Mouse (Mus musculus) frontal cortex, postnatal 25 days (tissue): ENCODE measurements around the gene Cdc123.
"Not testable (repeated sequence)": the region's sequence is repeated elsewhere in the genome, so short reads cannot be mapped to it uniquely, and the experiment has no call there.

ENCODE experiments used
- DNase-seq, 2 experiments: peaks; one replicate each; pipeline ENCODE4 v3.0.0; 2022; ENCODE audit warnings: low spot score in 2 of 2

The Cdc123 gene

DNA sequence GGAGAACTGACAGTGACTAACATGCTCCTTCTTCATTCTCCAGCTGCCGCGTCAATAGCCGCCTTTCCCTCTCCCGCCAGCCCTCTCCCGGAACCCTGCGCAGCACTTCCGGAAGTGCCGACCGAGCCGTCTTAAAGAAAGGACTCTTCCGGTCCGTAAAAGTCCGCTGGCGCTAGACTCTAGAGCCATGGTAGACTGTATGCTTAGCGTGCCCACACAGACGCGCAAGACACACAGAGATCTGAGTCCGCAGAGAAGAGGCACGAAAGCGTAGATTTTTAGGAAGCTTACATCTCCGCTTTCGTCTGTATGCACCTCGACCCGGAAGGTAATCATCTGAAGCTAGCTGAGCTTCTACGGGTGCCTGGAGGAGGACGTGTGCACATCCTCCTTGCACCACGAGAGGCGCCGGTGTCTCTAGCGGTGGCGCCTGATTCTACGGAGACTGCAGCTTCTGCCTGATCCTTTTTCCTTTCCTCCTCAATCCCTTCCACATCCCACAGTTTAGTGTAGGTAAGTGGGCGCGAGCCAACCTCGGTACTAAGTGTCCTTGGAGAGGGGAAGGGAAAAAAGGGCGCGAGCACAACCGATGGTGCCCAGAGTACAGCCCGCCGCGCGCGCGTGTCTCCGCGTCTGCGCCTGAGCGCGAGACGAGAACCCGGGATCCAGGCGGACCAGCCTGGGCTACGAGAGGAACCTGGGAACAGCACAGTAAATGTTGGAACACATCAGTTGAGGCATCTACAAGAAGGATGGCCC lies at the start of gene Cdc123, which contains the start of gene Nudt5:
TSS of gene Cdc123 (minus strand) at position 292 of the 759 bp plus-strand sequence.
TSS of gene Nudt5 (plus strand) at position 147 of the 759 bp plus-strand sequence.
- DNase-seq: peak; percentile 74 to 89

DNA sequence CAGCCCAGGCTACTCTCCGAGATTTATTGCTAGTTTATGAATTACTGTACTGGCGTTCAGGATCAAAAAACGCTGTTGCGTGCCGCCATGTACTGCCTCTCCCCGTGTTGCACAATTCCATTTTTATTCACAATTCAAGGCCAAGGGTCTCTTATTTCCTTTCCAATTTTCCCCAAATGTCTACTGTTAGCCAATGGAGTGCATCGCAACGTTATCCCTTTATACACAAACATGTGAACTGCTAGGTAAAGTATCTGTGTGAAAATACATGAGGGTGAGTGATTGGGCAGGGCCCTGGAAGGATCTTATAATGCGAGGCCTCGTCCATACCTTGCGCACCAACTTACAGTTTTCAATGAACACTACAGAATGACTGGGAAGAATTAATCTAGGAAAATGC lies 49.3 kb upstream of the Cdc123 start:
- no peak for DNase-seq

DNA sequence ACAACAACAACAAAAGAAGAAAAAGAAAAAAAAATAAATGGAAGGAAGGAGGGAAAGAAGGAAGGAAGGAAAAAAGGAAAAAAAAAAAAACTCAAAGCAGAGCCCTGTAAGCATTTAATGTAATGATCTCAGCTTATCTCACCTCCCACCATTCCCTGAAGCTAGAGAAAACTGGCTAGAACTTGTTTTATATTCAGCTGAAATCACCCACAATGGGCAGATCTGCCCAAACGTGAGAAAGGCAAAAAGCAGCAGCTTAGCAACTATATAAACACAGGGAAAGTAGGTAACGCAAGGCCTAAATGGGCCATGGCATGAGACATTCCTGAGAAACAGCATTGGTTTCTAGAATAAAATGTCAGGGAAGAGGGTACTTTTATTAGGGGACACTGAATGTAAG lies 44.4 kb upstream of the Cdc123 start:
- DNase-seq: no peak

DNA sequence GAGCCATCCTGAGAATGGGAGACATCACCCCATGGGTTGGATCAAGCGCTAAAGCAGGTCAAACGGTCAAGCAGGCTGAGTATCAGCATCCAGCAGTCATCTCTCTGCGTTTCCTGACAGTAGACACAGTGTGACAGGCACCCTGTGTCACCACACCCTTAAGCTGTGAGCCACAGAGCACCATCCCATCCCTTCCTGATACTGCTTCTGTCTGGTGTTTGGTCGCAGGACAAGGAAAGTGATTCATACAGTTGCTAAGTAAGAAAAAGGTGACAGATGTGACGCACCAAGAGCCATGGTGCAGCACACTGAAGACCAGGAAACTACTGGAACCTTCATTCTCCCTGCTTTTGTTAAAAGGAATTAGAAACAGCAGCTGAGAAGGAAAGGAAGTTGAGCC lies 43.9 kb upstream of the Cdc123 start:
- no peak for DNase-seq

DNA sequence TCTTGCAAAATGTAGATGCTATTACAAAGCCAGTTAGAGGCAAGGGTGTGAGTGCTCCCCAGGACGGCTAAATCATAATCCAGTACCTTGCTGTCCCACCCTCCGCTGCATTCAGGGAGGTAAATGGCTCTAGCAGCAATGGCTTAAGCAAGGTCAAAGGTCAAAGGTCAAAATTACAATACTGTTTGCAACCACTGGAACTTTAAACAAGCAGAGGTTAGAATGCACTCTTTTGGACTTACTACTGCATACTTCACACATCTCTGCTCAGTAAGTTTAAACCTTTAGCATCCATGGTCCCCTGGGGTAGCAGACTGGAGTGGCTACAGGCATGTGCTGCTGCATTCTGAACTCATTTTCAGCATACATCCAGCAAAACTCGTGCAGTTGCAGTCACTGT lies 32.5 kb upstream of the Cdc123 start:
- DNase-seq: no peak

DNA sequence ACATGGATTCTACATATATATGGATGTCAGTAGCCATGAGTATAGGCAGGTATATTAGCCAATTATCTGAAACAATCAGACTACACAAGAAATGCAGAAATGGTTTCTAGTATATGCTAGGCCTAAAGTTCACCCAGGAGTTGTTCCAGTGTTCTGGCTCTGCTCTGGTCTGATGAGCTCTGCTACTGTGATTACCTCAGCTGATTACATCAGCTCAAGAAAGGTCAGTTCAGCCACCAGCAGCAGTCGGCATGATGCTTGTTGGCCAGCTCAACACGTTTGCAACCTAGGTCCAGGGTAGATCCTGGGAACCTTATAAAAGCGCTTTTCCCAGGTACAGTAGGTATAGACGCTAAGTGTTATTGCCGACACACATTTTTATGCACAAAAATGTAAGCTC lies 24.8 kb upstream of the Cdc123 start:
- no peak for DNase-seq

DNA sequence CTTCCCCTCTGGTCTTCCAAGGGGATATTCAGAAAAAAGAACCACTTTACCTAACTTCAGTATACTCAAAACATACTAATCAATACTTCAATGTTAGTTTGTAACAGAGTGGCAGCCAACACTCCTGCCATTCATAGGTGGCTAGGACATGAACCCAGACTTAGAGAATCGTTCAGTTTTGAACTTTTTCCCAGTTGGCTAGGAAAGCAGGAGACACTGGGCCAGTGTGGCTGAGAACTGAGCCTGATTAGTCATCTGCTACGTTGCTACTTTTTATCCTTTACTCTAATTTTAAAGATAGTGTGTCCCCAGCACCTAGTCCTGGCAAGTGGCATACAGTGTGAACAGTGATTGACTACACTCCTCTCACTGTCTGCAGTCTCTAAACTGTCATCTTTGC lies 22.7 kb upstream of the Cdc123 start:
- DNase-seq: no peak

DNA sequence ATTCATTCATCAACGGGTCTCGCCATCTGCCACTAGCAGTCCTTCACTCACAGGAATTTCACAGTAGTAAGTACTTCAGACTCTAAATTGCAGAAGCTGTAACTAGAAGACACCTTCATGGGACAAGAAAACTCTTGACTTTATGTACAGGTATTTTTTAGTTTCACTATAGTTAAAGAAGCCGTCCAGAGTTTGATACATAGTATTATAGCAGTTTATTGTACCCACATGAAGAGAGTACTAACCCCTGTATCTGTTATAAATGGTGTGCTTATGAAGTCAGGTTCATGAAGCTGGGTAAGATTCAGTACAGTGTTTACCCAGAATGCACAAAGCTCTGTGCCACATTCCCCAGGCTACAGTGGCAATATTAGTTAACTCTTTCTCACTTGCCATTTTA lies 17.9 kb upstream of the Cdc123 start, which contains the start of gene Gm13199:
TSS of gene Gm13199 (minus strand) at position 101 of the 400 bp plus-strand sequence.
- DNase-seq: no peak

DNA sequence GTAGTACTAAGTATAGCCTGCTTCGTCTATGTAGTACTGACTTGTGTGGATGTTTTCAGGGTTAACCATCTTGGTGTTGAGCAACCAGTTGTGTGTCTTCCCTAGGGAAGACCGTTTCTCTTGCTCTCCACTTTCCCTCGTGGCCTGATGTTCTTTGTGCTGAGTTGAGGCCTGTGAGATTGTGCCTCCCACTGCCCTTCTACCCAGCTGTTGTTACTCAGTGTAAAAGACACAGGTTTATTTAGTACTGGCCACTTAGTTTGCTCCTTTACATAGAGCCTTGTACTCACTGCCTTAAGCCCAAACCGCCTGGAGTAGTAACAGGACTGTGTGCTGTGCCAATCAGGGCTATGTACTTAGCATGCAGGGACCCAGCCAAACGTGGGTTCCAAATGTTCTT lies 6.9 kb upstream of the Cdc123 start:
- no peak for DNase-seq

DNA sequence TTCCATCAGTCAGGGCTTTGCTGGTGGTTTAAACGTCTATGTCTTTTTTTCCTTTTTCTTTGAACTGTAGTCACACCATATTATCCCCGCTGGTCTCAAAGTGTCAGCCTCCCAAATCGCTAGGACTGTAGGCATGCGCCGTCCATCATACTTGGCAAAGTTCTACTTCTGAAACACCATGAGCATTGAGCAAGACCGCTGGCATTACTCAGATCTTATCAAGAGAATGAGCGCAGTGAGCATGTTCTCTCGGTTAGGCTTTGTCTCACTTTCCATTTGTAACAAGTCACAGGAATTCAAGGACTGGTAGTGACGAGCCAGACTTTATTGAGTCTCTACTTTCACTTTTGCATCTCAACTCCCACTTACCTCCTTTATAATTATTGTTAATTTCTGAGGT lies 6.2 kb upstream of the Cdc123 start:
- DNase-seq: no peak

DNA sequence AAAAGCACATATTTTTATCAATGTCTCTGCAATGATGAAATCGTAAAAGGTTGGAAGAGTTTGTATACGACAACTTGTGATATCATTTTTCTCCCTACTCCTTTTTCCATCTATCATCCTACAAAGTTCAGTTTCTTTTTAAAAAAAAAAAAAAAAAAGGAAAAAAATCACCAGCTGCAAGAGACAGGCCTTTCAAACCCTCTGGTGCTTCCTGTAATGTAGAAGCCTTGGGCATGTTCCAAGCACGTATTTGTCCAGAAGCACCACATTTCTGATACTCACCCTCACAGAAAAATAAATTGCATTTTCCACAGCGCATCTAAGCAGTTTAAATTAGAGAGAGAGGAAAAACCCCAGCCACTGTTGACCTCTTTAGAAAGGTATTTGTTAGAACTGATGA lies 862 bp upstream of the Cdc123 start:
- DNase-seq: no peak

DNA sequence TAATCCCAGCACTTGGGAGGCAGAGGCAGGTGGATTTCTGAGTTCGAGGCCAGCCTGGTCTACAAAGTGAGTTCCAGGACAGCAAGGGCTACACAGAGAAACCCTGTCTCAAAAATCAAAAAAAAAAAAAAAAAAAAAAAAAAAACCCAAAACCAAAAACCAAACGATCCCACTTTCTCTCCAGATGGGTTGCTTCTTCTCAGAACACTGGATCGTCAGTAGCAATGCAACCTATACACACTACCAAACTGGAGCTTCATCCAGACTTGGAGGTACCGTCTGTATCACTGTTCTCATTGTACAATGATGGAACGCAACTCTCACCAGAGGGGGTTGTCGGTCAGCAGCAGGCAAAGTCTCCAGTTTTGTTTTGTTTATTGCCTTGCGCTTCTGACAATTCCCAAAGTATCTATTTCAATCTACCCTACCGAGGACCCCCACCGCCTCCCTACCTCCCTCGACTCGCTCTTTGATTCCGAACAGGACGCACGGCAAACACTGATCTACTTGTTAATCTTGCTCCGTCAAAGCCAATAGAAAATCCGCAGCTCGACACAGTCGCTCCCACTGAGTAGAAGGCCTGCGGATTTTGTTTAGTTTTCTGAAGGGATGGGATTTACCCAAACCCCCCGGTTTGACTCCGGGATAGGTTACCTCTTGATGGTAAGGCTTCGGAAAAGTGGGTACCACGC lies 637 bp downstream of the Cdc123 start:
- no peak for DNase-seq

DNA sequence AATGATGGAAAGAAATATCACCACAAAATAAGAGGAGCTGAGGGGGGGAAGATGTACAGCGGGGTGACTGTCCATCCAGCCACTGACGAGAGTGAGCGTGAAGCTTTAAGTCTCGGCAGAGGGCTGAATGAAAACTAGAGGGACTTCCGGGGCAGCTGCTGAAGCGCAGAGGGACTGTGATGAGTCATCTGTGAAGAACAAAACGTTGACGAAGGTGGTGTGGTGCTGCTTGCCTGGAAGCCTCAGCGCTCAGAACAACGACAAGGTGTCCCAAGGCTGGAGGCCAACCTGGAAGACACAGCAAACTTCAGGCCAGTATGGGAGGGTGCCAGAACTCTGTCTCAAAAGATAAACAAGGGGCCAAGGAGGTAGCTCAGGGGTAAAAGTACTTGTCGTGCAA lies 4.1 kb downstream of the Cdc123 start:
- no peak for DNase-seq

DNA sequence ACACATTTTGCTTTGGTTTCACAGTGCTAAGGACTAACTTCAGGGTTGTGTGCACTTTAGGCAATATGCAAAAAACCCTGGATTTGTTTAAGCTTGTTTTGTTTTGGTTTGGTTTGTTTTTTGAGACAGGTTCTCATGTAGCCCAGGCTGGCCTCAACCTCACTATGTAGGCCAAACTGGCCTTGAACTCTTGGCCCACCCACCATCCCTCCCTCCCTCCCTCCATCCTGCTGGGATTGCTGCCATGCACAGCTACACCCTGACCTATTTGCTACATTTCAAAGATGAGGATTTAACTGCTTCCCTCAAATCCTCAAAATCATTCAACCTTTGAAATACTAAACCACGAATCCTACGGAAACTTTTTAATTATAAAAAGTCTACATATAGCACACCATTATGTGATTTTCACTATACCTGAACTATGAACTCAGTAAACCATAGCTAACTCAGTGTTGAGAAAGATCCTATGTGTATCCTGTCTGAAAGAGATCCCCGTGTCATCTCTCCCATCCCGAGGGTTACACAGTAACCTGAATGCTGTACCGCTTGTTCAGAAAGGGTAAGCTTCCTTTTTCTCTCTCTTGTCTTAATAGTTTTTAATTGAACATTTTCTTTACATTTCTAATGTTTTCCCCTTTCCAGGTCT lies 19.6 kb downstream of the Cdc123 start:
- DNase-seq: no peak

DNA sequence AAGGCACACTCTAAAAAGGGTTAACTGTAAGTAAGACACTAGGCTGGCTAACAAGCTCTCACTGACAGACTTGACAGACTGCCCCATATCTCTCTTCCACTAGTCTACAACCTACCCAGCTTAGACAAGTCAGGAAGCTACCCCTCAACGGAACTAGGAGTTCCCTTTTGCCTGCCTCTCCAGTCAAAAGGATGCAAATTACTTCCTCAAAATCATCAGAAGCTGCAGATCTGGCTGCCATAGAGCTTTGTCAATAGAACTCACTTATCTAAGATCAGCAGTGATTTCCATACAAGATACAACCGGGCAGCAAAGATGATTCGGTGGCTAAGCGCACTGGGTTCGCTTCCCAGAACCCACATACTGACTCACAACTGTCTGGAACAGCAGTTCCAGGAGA lies 20.3 kb downstream of the Cdc123 start:
- DNase-seq: no peak

DNA sequence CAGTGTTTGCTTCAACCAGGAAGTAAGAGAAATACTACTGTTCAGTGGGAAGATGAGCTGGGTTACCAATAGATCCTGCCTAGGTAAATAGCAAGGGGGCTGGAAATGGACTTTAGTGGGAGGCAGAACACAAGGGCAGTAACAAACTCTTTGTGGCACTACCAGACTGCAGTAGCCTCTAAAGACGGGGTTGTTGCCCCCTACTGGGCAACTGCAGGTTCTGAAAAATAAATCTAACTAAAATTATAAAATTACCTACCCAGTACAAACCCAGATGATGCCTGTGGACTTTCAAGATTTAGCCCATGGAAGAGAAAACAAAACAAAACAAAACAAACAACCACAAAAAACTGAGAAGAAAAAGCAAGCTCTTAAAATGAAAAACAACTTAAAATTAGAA lies 20.8 kb downstream of the Cdc123 start:
- DNase-seq: no peak

DNA sequence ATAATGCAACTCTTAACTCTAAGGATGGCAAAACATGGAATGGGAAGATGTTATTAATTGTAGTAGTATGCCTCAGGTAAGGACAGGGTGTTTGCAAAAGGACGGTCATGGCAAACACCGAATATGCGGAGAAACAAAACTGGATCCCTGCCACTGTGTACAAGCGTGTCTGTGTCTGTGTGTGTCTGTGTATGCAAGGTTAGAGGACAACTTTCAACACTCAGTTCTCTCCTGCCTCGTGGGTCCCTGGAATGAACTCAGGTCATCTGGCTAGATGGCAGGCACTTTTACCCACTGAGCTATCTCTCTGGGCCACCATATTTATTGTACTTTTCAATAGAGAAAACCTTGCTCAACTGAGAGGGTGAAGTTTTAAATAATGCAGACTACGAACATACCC lies 22.5 kb downstream of the Cdc123 start:
- DNase-seq: no peak

DNA sequence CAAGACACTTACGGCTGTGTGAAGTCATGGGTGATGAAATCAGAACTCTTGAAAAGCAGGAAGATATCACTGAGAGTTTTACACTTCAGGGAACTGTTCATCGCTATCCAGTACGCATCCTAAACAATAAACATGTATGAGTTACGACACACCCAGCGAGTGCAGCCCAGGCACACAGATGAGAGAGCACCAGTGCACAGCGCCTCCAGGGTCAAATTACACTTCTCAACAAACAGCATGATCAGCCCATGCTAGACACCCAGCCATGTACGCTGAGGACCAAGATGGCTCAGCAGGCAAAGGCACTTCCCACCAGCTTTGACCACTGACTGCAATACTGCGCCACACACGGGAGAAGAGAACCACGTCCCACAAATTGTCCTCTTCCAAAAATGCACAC lies 23.7 kb downstream of the Cdc123 start:
- no peak for DNase-seq

DNA sequence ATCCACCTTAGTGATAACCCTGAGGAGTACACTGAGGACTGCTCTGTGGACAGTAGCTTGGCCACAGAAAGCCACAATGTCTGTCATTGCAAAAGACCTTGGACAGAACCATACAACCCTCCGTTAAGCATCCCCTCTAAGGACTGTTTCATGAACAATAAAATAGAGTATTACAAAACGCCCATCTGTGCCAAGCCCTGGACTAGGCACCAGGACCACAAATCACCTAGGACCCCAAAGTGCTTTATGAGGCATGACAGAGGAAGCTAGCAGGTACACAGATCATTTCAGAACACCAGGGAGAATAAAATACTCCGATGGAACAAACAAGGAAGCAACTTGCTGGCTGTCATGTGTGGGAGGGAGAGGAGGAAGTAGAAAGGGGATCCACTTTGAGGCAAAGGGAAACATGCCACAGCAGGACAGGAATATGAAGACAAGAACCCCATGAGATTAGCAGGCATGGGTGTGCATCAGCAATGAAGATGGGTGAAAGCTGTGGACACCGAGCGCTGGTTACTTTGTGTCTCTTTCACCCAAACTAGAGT lies 33.7 kb downstream of the Cdc123 start:
- no peak for DNase-seq

DNA sequence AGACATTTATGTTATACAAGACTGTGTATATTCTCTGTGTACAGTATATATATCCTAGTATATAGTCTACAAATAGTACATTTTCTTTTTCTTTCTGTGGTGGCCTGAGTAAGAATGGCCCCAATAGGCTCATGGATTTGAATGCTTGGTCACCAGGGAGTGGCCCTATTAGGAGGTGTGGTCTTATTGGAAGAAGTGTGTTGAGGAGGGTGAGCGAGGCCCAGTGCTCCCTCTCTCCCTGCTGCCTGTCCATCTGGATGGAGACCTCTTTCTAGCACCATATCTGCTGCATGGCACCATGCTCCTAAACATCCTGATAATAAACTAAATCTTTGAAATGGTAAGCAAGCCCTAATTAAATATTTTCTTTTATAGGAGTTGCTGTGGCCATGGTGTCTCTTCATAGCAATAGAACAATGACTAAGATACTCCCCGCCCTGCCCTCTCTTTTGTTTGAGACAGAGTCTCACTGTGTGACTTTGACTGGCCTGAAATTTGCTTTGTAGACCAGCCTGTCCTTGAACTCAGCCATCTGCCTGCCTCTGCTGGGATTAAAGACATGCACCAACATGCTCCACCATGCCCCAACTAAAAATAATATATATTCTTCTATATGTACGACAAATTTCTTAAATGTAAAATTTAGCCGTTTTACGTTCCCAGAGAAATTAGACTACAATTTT lies 34.8 kb downstream of the Cdc123 start:
- no peak for DNase-seq

DNA sequence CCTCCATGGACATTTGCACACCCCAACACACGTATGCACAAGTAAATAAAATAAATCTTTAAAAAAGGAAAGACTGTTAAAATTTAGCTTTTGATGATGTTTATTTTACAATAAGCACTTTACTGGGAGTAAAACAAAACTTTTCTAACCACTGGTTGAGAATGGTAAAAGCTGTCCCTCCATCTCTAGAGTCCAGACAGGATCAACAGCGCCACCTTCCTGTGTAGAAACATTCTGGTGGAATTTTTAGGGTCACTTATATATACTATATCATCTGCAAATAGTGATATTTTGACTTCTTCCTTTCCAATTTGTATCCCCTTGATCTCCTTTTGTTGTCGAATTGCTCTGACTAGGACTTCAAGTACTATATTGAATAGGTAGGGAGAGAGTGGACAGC lies 38.8 kb downstream of the Cdc123 start:
- DNase-seq: not testable (repeated sequence)

DNA sequence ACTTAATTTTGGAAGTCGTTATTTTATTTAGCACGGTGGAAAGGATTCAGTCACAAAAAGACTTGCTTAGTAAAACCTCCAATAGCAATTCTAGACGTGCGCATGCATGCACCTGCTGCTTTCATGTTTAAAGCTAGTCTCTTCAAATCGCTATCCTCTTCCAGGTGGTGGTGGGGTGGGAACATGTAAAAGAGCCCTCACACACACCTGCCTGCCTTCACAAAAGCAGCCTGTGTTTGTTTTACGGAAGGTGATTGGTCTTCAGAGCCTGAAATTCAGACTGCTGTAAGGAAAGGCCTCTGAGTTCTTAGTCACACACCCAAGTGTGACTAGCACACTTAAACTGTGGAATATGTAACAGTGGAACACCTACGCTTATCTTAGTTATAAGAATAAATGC lies 39.7 kb downstream of the Cdc123 start:
- DNase-seq: no peak
